Mouse (Mus musculus): ENCODE measurements at regions not wholly inside any gene's neighbourhood (a gene's known extent, or its start where the extent isn't known, plus 50 kb on each side); places are given as distances from the start of the nearest gene placed in this dataset.

DNA sequence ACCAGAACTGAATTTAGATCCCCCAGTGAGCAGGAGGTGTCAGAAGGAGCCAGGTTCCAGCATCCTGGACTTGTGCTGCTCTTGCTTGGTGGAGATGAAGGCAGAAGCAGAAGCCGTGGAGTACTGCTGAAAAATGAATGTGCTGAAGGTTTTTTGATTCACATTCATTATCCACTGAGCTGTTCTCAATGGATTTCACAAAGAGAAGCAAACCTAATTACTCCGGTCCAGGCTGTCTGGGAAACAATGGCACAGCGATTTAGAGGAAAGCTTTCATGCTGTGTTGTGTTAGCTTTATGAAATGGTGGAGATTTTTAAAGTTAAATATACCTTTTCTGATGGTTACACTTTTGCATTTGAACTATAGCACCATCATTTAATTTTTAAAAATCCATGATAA, 535.3 kb upstream of the Adgrl3 start:
- TF ChIP-seq MXI1 (IDR thresholded peaks at IDR 0.05; ENCODE audit: low read depth, low read length) (no peak), POLR2AphosphoS5 (IDR thresholded peaks at IDR 0.05; ENCODE audit: borderline replicate concordance, low read depth, low read length) (no peak), SMC3 (IDR thresholded peaks at IDR 0.05; ENCODE audit: low read depth, low read length) (no peak), JUND (IDR thresholded peaks at IDR 0.05; ENCODE audit: low read depth, low read length) (no peak), POLR2A (IDR thresholded peaks at IDR 0.05; ENCODE audit: control insufficient read depth in 1 of 2, insufficient read depth in 1 of 2, low read depth in 1 of 2, low read length in 2 of 2, poor library complexity in 1 of 2) (no peak), CTCF (IDR thresholded peaks at IDR 0.05 in 2 of 3, conservative IDR thresholded peaks at IDR 0.05 in 1 of 3; ENCODE audit: control insufficient read depth in 1 of 3, insufficient read depth in 1 of 3, low read depth in 2 of 3, low read length in 3 of 3, poor library complexity in 1 of 3, severe bottlenecking in 1 of 3) (no peak), HCFC1 (IDR thresholded peaks at IDR 0.05; ENCODE audit: low read depth, low read length) (no peak), MYB (IDR thresholded peaks at IDR 0.05; ENCODE audit: low read depth, low read length) (no peak), USF2 (IDR thresholded peaks at IDR 0.05; ENCODE audit: borderline replicate concordance in 1 of 2, insufficient read depth in 1 of 2, low read depth in 1 of 2, low read length in 2 of 2) (no peak), GABPA (IDR thresholded peaks at IDR 0.05; ENCODE audit: low read depth, low read length) (no peak), GATA1 (IDR thresholded peaks at IDR 0.05; ENCODE audit: low read depth, low read length) (no peak), MYC (IDR thresholded peaks at IDR 0.05; ENCODE audit: low read depth, low read length) (no peak), MAZ (IDR thresholded peaks at IDR 0.05; ENCODE audit: low read depth, low read length) (no peak), CHD2 (IDR thresholded peaks at IDR 0.05; ENCODE audit: low read length) (no peak)

Data from MEL (cell line).